Mouse (Mus musculus) B cell, adult 2 months (primary cell): ENCODE measurements around the gene Ncbp2.
"Not testable (repeated sequence)": the region's sequence is repeated elsewhere in the genome, so short reads cannot be mapped to it uniquely, and the experiment has no call there.

ENCODE experiments used
- DNase-seq, 2 experiments: peaks; one replicate each; pipeline ENCODE4 v3.0.0; 2022

The Ncbp2 gene

DNA sequence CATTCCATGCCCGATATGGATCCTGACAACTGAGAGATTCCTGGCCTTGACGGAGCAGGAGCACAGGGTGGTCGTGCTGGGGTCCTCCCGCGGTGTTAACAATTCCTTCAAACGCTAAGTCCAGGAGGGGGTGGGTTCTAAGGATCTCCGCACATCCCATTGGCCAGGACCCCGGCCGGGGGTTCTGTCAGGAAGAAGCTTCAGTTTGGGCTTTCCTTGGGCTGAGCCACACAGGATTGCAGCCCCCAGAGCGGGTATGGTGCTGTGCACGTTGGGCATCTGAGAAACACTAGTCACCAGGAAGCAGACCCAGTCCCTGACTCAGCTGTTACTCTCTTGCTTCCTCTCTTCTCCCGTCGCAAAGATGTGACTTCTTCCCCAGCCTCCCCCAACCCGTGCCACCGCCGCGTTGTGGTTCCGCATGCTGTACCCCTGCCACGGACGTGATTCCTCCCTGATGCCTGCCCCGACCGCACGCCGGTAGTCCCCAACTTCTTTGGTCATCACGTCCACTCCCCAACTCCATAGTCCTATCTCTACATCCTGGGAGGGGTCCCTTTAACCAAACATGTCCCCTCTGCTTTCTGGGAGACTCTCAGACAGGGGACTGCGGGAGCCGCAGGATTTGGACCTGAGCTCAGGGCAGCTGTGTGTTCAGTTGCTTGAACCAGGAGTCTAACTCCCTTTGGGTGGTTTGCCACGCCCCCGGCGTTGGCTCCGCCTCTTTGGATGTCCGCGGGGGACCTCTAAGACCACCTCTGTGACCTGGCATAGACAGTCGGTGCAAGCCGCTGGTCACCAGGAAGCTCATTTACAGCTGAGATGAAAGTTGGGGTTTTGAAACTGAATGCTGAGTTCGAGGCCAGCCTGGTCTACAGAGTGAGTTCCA, 13.0 kb upstream of the Ncbp2 start:
- peak; percentile 42 to 44 for DNase-seq

- peak in 1 of 2 experiments; percentile 18 for DNase-seq
Measured at GRCm38 (mm10) chr16:31936568-31936967, 11.7 kb upstream of the Ncbp2 start.

DNA sequence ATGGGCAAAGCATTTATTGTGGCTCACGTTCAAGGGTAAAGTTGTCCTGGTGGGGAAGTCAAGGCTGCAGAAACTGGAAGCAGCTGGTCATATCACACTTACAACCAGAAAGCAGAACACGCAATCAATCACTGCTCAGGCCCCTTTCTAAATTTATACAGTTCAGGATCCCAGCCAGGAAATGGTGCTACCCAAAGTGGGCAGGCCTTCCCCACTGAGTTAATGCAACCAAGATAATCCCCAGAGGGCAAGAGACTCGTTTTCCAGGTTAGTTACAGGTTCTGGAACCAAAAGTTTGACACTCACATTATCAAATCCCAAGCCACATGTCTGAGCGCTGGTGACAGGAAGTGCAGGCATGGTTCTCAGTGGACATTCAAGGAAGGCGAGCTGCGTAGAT, 9.5 kb upstream of the Ncbp2 start:
- no peak for DNase-seq

GRCm38 (mm10) chr16:31940586-31940985, 7.7 kb upstream of the Ncbp2 start:
- no peak for DNase-seq

GRCm38 (mm10) chr16:31943980-31944379, 4.3 kb upstream of the Ncbp2 start:
- peak; percentile 86 to 87 for DNase-seq

DNA sequence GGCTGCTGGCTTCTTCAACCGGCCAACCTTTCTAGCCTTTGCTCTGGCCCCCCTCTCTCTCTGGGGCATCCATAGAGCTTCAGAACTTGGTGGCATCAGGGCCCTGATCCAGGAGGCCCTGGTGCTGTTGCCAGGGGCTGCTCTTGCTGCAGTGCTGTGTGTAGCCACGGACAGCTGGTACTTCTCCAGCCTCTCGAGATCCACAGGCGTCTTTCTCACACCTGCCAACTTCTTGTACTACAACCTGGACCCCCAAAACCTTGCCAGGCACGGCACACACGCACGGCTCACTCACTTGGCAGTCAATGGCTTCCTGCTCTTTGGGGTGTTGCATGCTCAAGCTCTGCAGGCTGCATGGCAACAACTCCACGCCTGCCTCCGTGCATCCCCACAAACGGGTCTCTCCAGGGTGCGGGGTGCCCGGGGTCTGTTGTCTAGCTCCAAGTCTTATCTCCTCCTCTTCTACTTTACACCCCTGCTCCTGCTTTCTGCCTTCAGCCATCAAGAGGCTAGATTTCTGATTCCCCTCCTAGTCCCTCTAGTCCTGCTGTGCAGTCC, 3.5 kb upstream of the Ncbp2 start:
- no peak for DNase-seq

GRCm38 (mm10) chr16:31945372-31945771, 2.9 kb upstream of the Ncbp2 start:
- no peak for DNase-seq

GRCm38 (mm10) chr16:31945986-31946385, 2.3 kb upstream of the Ncbp2 start:
- not testable (repeated sequence) for DNase-seq

GRCm38 (mm10) chr16:31947333-31947732, 980 bp upstream of the Ncbp2 start:
- no peak for DNase-seq

DNA sequence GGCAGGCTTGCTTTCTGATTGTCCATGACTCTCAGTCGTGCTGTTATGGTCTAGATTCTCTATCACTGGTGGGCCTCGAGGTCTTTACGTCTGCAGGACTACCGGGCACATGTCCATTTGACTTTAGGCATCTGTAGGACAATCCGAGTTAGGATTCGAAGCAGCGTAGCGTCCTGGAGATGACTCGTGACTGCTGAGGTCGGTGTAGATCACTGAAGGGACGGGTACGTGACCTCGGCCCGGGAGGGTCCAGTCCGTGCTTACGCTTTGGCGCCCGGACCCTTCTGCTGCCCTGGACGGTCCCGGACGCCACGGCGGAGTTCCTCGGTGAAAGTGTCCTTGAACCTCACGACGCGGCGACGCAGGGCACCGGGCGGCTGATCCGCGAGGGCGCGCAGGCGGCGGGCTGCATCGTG, 404 bp upstream of the Ncbp2 start:
- no peak for DNase-seq

GRCm38 (mm10) chr16:31963224-31963623, 14.9 kb downstream of the Ncbp2 start:
- no peak for DNase-seq

DNA sequence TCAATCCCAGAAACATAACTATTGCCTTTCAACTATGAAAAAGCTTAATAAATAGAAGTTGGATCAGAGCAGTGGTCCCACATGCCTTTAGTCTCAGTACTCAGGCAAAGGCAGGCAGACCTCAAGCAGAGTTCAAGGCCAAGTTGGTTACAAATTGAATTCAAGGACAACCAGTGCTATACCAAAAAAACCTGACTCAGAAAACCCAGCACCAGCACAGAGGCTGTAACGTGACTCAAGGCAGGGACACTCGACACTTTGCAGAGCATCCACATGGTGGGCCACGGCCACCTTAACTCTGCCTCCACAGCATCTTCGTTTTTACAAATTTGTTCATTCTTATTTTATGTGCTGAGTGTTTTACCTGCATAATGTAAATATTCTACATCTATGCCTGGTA, 26.9 kb downstream of the Ncbp2 start:
- no peak for DNase-seq

- no peak for DNase-seq
Measured at GRCm38 (mm10) chr16:31979501-31979900, 31.2 kb downstream of the Ncbp2 start.

GRCm38 (mm10) chr16:31980946-31981345, 32.6 kb downstream of the Ncbp2 start:
- no peak for DNase-seq

GRCm38 (mm10) chr16:31992039-31992438, 43.7 kb downstream of the Ncbp2 start:
- DNase-seq, result peak; percentile 15

GRCm38 (mm10) chr16:31993195-31993594, 44.9 kb downstream of the Ncbp2 start:
- no peak for DNase-seq

- no peak for DNase-seq
Measured at GRCm38 (mm10) chr16:31993946-31994345, 45.6 kb downstream of the Ncbp2 start.

- DNase-seq, result no peak
Measured at GRCm38 (mm10) chr16:31996371-31996770, 48.1 kb downstream of the Ncbp2 start.

GRCm38 (mm10) chr16:32002509-32003477, 54.5 kb downstream of the Ncbp2 start, which contains the start of gene Senp5:
Gene Senp5, minus strand, starts transcription at chr16:32003287.
- DNase-seq, result peak; percentile 88 to 89

GRCm38 (mm10) chr16:32004731-32005130, 56.4 kb downstream of the Ncbp2 start:
- no peak for DNase-seq

DNA sequence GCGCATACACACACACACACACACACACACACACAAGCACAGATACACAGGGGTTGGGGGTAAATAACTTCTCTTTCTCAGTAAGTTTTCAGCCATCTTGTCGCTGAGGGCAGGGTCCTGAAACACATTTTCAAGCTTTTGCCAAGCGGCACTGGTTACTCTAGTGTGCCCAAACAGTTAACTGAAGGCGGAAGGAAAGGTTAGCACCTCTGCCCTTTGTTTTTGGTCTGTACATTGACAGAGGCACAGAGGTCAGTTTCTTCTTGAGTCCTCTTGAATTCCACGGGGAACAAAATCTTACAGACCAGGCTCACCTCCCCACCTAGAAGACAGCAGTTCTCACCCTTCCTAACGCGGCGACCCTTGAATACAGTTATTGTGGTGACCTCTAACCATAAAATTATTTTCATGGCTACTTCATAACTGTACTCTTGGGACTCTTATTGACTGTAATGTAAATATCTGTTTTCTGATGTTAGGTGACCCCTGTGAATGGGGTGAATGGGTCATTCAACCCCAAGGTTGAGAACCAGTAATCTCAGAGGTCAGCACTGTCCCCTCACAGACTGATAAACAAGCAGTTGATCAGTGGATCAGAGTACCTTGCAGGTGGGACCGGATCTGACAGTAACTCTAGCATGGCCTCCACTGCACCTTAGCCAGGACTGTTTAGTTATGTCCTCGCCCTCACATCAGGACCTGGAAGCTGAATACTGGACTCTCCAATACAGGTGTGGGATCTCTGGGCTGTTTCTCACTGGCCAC, 60.4 kb downstream of the Ncbp2 start:
- DNase-seq, result no peak

- DNase-seq, result no peak
Measured at GRCm38 (mm10) chr16:32009913-32010312, 61.6 kb downstream of the Ncbp2 start.
